Comparison of ENCODE assay signal across 16 mouse cellular contexts in the genomic region with DNA sequence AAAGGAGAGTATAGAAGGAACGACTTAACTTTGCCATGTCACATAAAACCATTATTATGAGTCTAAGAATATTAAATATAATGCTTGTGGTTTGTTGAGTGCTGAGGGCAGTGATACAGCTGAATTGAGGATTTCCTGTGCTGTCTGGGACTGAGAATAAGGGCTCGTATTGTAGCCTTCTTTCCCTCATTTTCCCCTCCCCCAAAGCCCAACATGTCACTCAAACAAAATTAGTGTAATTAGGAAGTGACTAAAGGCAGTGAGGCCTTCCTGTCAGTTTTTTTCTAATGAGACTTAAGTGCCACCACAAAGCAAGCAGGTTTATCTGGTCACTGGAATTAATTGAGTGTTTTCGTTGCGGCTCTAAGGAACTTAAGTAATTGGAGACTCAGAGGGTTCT. TPM values are rescaled to one million over a fixed set of nuclear protein-coding genes. Genes with fewer than 3 reads are reported as not detected.
DNase-seq lines count a peak whose midpoint lies in the region; ATAC-seq and TF ChIP-seq lines count a peak whose summit lies in the region.
"Had no signal": no experiment of that assay in that cellular context is flagged by ENCODE, and none has a peak within 500 bp of the region (broad histone marks: within the 10 kb centered on the region; RNA-seq: fewer than 3 reads in every experiment).

No protein-coding gene starts in this region.

- no peaks in the 10 kb centered on the region for H3K27me3 ChIP-seq in midbrain, embryonic 14.5 days (ENCODE audit: control insufficient read depth, insufficient read depth, low read length)
- H3K27me3 ChIP-seq in midbrain, postnatal 0 days (ENCODE audit: insufficient read depth, low read length), result no peaks in the 10 kb centered on the region
- no peaks in the 10 kb centered on the region for H3K27me3 ChIP-seq in embryonic facial prominence, embryonic 12.5 days
- H3K27me3 ChIP-seq in forebrain, postnatal 0 days (ENCODE audit: insufficient read depth, low read length), result no peaks in the 10 kb centered on the region
- H3K27me3 ChIP-seq: embryonic facial prominence, embryonic 15.5 days; liver, embryonic 15.5 days; neural tube, embryonic 12.5 days; stomach, embryonic 15.5 days had no signal

- H3K9ac ChIP-seq in midbrain, embryonic 14.5 days (replicated peaks; ENCODE audit: low read length), result no peak overlapping the region
- H3K9ac ChIP-seq in midbrain, postnatal 0 days (replicated peaks; ENCODE audit: low read length, poor library complexity, severe bottlenecking), result no peak overlapping the region
- H3K9ac ChIP-seq in embryonic facial prominence, embryonic 12.5 days, result no peak overlapping the region
- no peak overlapping the region for H3K9ac ChIP-seq in forebrain, postnatal 0 days
- H3K9ac ChIP-seq: embryonic facial prominence, embryonic 15.5 days; liver, embryonic 15.5 days; neural tube, embryonic 12.5 days; stomach, embryonic 15.5 days had no signal

- no peaks in the 10 kb centered on the region for H3K36me3 ChIP-seq in midbrain, embryonic 14.5 days (ENCODE audit: control insufficient read depth, insufficient read depth, low read length)
- no peaks in the 10 kb centered on the region for H3K36me3 ChIP-seq in midbrain, postnatal 0 days (ENCODE audit: insufficient read depth, low read length)
- H3K36me3 ChIP-seq in embryonic facial prominence, embryonic 12.5 days, result no peaks in the 10 kb centered on the region
- H3K36me3 ChIP-seq in forebrain, postnatal 0 days (ENCODE audit: insufficient read depth), result no peaks in the 10 kb centered on the region
- H3K36me3 ChIP-seq: embryonic facial prominence, embryonic 15.5 days; liver, embryonic 15.5 days; midbrain, embryonic 10.5 days; neural tube, embryonic 12.5 days; stomach, embryonic 15.5 days had no signal

- WGBS in midbrain, embryonic 14.5 days, result 43% methylated on average over 4 of the region's 4 CpGs
- WGBS in midbrain, postnatal 0 days, result 48% methylated on average over 4 of the region's 4 CpGs
- WGBS in embryonic facial prominence, embryonic 12.5 days, result 8% methylated on average over 4 of the region's 4 CpGs
- WGBS in forebrain, postnatal 0 days, result 17% methylated on average over 4 of the region's 4 CpGs

- H3K4me1 ChIP-seq in midbrain, embryonic 14.5 days (ENCODE audit: control insufficient read depth, insufficient read depth, low read length), result peaks cover 6% of the 10 kb centered on the region
- no peaks in the 10 kb centered on the region for H3K4me1 ChIP-seq in midbrain, postnatal 0 days (ENCODE audit: insufficient read depth, low read length)
- H3K4me1 ChIP-seq in embryonic facial prominence, embryonic 12.5 days, result peaks cover 17% of the 10 kb centered on the region
- H3K4me1 ChIP-seq in forebrain, postnatal 0 days (ENCODE audit: insufficient read depth), result peaks cover 3% of the 10 kb centered on the region; the same call in 1 of the 2 replicates
- H3K4me1 ChIP-seq: neural tube, embryonic 12.5 days; stomach, embryonic 15.5 days had no signal

- TF ChIP-seq CTCF in midbrain, postnatal 0 days (IDR thresholded peaks at IDR 0.05), result no peak
- no peak for TF ChIP-seq CTCF in forebrain, postnatal 0 days (IDR thresholded peaks at IDR 0.05; ENCODE audit: low read depth)

- no peak overlapping the region for H3K27ac ChIP-seq in midbrain, embryonic 14.5 days (replicated peaks; ENCODE audit: low read depth, low read length)
- no peak overlapping the region for H3K27ac ChIP-seq in midbrain, postnatal 0 days (ENCODE audit: low read depth, low read length)
- peak overlapping the region; percentile 69 for H3K27ac ChIP-seq in embryonic facial prominence, embryonic 12.5 days
- H3K27ac ChIP-seq in forebrain, postnatal 0 days (ENCODE audit: low read depth, low read length), result no peak overlapping the region
- H3K27ac ChIP-seq: embryonic facial prominence, embryonic 15.5 days; liver, embryonic 15.5 days; midbrain, embryonic 10.5 days; neural tube, embryonic 12.5 days; stomach, embryonic 15.5 days had no signal

- no peak for ATAC-seq in midbrain, embryonic 14.5 days (ENCODE audit: low FRiP score, low TSS enrichment)
- ATAC-seq in midbrain, postnatal 0 days (ENCODE audit: low FRiP score), result no peak
- ATAC-seq in embryonic facial prominence, embryonic 12.5 days (ENCODE audit: insufficient number of reproducible peaks, insufficient read depth, low FRiP score, low TSS enrichment), result 0 out of 2 replicates have a peak, but pooled peaks have one; percentile 28
- ATAC-seq in forebrain, postnatal 0 days, result peak; percentile 65; the same call in 1 of the 2 replicates
- ATAC-seq: intestine, embryonic 16.5 days had no signal

- peak; percentile 33 for DNase-seq in midbrain, embryonic 14.5 days
- DNase-seq in midbrain, postnatal 0 days (ENCODE audit: low spot score), result no peak
- peak; percentile 33 for DNase-seq in forebrain, postnatal 0 days
- DNase-seq in retina, postnatal 1 day, result peak; percentile 89
- DNase-seq in heart, postnatal 36 days, result no peak
- DNase-seq in thymus, postnatal 0 days (ENCODE audit: low spot score), result no peak
- DNase-seq: cerebellum, adult 11-12 months; kidney, postnatal 36 days; thymus, postnatal 25 days had no signal

- intact Hi-C loops in heart, postnatal 36 days (cut with DNase I), result no loop called here

- no peaks in the 10 kb centered on the region for H3K9me3 ChIP-seq in midbrain, embryonic 14.5 days (ENCODE audit: control insufficient read depth, low read length)
- H3K9me3 ChIP-seq in midbrain, postnatal 0 days (ENCODE audit: low read length), result no peaks in the 10 kb centered on the region
- H3K9me3 ChIP-seq in embryonic facial prominence, embryonic 12.5 days, result no peaks in the 10 kb centered on the region
- H3K9me3 ChIP-seq in forebrain, postnatal 0 days (ENCODE audit: low read length), result no peaks in the 10 kb centered on the region
- H3K9me3 ChIP-seq: embryonic facial prominence, embryonic 15.5 days; liver, embryonic 15.5 days; midbrain, embryonic 10.5 days; neural tube, embryonic 12.5 days; stomach, embryonic 15.5 days had no signal

- H3K4me3 ChIP-seq in midbrain, embryonic 14.5 days (replicated peaks; ENCODE audit: low read depth, low read length), result no peak overlapping the region
- no peak overlapping the region for H3K4me3 ChIP-seq in midbrain, postnatal 0 days (ENCODE audit: low read depth, low read length)
- no peak overlapping the region for H3K4me3 ChIP-seq in embryonic facial prominence, embryonic 12.5 days
- no peak overlapping the region for H3K4me3 ChIP-seq in forebrain, postnatal 0 days (ENCODE audit: low read depth, low read length)
- H3K4me3 ChIP-seq: embryonic facial prominence, embryonic 15.5 days; liver, embryonic 15.5 days; midbrain, embryonic 10.5 days; neural tube, embryonic 12.5 days; stomach, embryonic 15.5 days had no signal

- no peak overlapping the region for H3K4me2 ChIP-seq in midbrain, embryonic 14.5 days (ENCODE audit: low read length)
- no peak overlapping the region for H3K4me2 ChIP-seq in midbrain, postnatal 0 days (ENCODE audit: low read depth, low read length, poor library complexity, severe bottlenecking)
- no peak overlapping the region for H3K4me2 ChIP-seq in embryonic facial prominence, embryonic 12.5 days (replicated peaks)
- no peak overlapping the region for H3K4me2 ChIP-seq in forebrain, postnatal 0 days (ENCODE audit: low read depth)
- H3K4me2 ChIP-seq: embryonic facial prominence, embryonic 15.5 days; neural tube, embryonic 12.5 days; stomach, embryonic 15.5 days had no signal

RNA-seq across cellular contexts. Expression of a gene that starts 12.3 kb away (rescaled TPM):
- 1.9 and 2.0 TPM in 2 replicates for polyA plus RNA-seq in midbrain, embryonic 14.5 days (2014; fragmentation: Nextera tagmentation; extraction: Ambion mirVana)
- total RNA-seq in midbrain, postnatal 0 days (2014; rRNA removed), result 6.0 and 11.6 TPM in 2 replicates
- 1.7 and 3.3 TPM in 2 replicates for polyA plus RNA-seq in midbrain, postnatal 0 days (2015; fragmentation: Nextera tagmentation; extraction: Ambion mirVana)
- 14.4 and 14.6 TPM in 2 replicates for polyA plus RNA-seq in embryonic facial prominence, embryonic 12.5 days (2016; fragmentation: Nextera tagmentation; extraction: Ambion mirVana)
- total RNA-seq in forebrain, postnatal 0 days (2014; rRNA removed), result 8.7 and 9.4 TPM in 2 replicates
- polyA plus RNA-seq in forebrain, postnatal 0 days (2015; fragmentation: Nextera tagmentation; extraction: Ambion mirVana), result 0.88 and 2.4 TPM in 2 replicates
- total RNA-seq in heart, postnatal 36 days (2021), result 10 to 100 TPM; 63.0 to 63.9 TPM
- 0.30 and 0.61 TPM in 2 replicates for polyA plus RNA-seq in thymus, postnatal 0 days (2015; fragmentation: Nextera tagmentation; extraction: Ambion mirVana)

Comparison
In these comparisons a context has a peak if more than half of its experiments do, and no peak if none do; other contexts are left out.
1. DNase-seq: peak in midbrain, embryonic 14.5 days (single experiment), forebrain, postnatal 0 days (single experiment) and retina, postnatal 1 day (single experiment); none in midbrain, postnatal 0 days (single experiment), heart, postnatal 36 days (0 of 2) and thymus, postnatal 0 days (single experiment).
2. ATAC-seq: peak in embryonic facial prominence, embryonic 12.5 days (single experiment) and forebrain, postnatal 0 days (single experiment); none in midbrain, embryonic 14.5 days (single experiment) and midbrain, postnatal 0 days (single experiment).